ENCODE assay signal across 7 mouse cellular contexts in the genomic region with DNA sequence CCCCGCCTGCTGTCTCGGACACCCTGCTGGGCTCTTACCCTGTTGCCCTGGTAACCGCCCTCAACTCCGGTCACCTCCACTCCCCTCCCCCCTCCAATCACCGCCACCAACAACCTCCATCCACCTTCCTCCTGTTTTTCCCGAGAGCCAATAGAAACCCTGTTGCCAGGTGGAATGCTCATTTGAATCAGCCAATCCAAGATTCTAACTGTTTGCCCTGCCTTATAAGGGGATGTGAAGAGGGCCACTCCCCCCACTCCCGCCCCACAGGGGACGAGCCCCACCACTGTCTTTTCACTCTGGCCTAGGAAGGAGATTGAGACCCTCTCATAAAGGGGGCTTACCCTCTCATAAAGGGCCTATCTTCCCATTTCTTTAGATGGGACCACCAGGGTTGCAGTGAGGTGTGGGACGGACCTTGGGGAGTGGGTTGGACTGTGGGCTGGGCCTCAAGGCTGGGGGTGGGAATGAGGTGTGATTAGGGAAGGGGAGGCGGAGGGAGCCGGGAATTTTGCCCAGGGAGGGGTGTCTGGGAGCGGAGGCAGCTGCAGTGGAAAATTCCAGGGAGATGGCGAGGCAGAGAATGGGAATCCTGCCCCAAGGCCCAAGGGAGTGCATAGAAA. TPM values are rescaled to one million over a fixed set of nuclear protein-coding genes. Genes with fewer than 3 reads are reported as not detected.
DNase-seq lines count a peak whose midpoint lies in the region; ATAC-seq and TF ChIP-seq lines count a peak whose summit lies in the region.

TSS of gene Ptms (minus strand) at position 409 of the 623 bp plus-strand sequence.

- H3K27me3 ChIP-seq in embryonic facial prominence, embryonic 10.5 days (replicated peaks; ENCODE audit: low read depth, poor library complexity, severe bottlenecking): no peaks in the 10 kb centered on the region
- H3K27me3 ChIP-seq in intestine, postnatal 0 days (replicated peaks; ENCODE audit: control insufficient read depth, insufficient read depth, low read length): no peaks in the 10 kb centered on the region
- no peaks in the 10 kb centered on the region for H3K27me3 ChIP-seq in midbrain, embryonic 10.5 days (ENCODE audit: low read depth, poor library complexity, severe bottlenecking)

- peak within 1 kb of the TSS; percentile 86 for H3K4me2 ChIP-seq in intestine, postnatal 0 days (replicated peaks; ENCODE audit: low read depth)

- H3K27ac ChIP-seq in embryonic facial prominence, embryonic 10.5 days (replicated peaks): peak within 1 kb of the TSS; percentile 100
- peak within 1 kb of the TSS; percentile 74 for H3K27ac ChIP-seq in intestine, postnatal 0 days (ENCODE audit: low read depth, low read length)
- peak within 1 kb of the TSS; percentile 99 for H3K27ac ChIP-seq in midbrain, embryonic 10.5 days (replicated peaks)

- peak; percentile 97 for DNase-seq in adrenal gland, adult 8-10 months
- DNase-seq in embryonic facial prominence, embryonic 10.5 days (ENCODE audit: low spot score): peak; percentile 98
- peak; percentile 89 to 92 for DNase-seq in left cerebral cortex, postnatal 36 days (ENCODE audit: low spot score in 2 of 2)
- peak; percentile 98 for DNase-seq in midbrain, embryonic 10.5 days (ENCODE audit: low spot score)
- peak; percentile 90 for DNase-seq in right cerebral cortex, postnatal 4 days

- no peak for TF ChIP-seq CTCF in intestine, postnatal 0 days (IDR thresholded peaks at IDR 0.05; ENCODE audit: low read depth)

- peaks cover 11% of the 10 kb centered on the region for H3K36me3 ChIP-seq in embryonic facial prominence, embryonic 10.5 days (replicated peaks)
- 0 out of 2 replicates have a peak, but pooled peaks cover under 1% of the 10 kb centered on the region for H3K36me3 ChIP-seq in intestine, postnatal 0 days (ENCODE audit: control insufficient read depth, insufficient read depth)
- H3K36me3 ChIP-seq in midbrain, embryonic 10.5 days: peaks cover 6% of the 10 kb centered on the region

- no peaks in the 10 kb centered on the region for H3K9me3 ChIP-seq in embryonic facial prominence, embryonic 10.5 days
- no peaks in the 10 kb centered on the region for H3K9me3 ChIP-seq in intestine, postnatal 0 days (ENCODE audit: control insufficient read depth)
- H3K9me3 ChIP-seq in midbrain, embryonic 10.5 days (replicated peaks): no peaks in the 10 kb centered on the region

- ATAC-seq in granulocyte monocyte progenitor cell, adult 5-6 weeks (replicated peaks; ENCODE audit: poor library complexity, severe bottlenecking): peak; percentile 28
- ATAC-seq in intestine, postnatal 0 days: peak; percentile 48

- WGBS in embryonic facial prominence, embryonic 10.5 days: 0% methylated on average over 13 of the region's 13 CpGs
- WGBS in intestine, postnatal 0 days: 3% methylated on average over 13 of the region's 13 CpGs
- WGBS in midbrain, embryonic 10.5 days: under 1% methylated on average over 13 of the region's 13 CpGs

- H3K4me1 ChIP-seq in embryonic facial prominence, embryonic 10.5 days: peaks cover 65% of the 10 kb centered on the region
- peaks cover 10% of the 10 kb centered on the region for H3K4me1 ChIP-seq in intestine, postnatal 0 days (replicated peaks; ENCODE audit: control insufficient read depth, insufficient read depth, low read length)
- peaks cover 65% of the 10 kb centered on the region for H3K4me1 ChIP-seq in midbrain, embryonic 10.5 days

- no peak within 1 kb of the TSS for H3K9ac ChIP-seq in intestine, postnatal 0 days (ENCODE audit: low read depth, low read length)

- intact Hi-C loops in left cerebral cortex, postnatal 36 days (cut with DNase I): loop anchor here (5.0 kb wide), 2 partner anchors 87 to 167 kb away; partner anchors contain the start of gene Zfp384

- H3K4me3 ChIP-seq in embryonic facial prominence, embryonic 10.5 days: peak within 1 kb of the TSS; percentile 92
- peak within 1 kb of the TSS; percentile 25 for H3K4me3 ChIP-seq in intestine, postnatal 0 days (ENCODE audit: low read depth, low read length)
- peak within 1 kb of the TSS; percentile 90 for H3K4me3 ChIP-seq in midbrain, embryonic 10.5 days

RNA-seq across cellular contexts. Expression of gene Ptms, which starts in this region (rescaled TPM):
- 100 to 1,000 TPM; 741 to 843 (median 768) TPM for total RNA-seq in adrenal gland, adult 8-10 months (2022)
- polyA plus RNA-seq in embryonic facial prominence, embryonic 10.5 days (2016; fragmentation: Nextera tagmentation; extraction: Ambion mirVana): 203 and 213 TPM in 2 replicates
- total RNA-seq in granulocyte monocyte progenitor cell, adult 5-6 weeks (2014; fragmentation: Nextera tagmentation): 16.1 and 21.9 TPM in 2 replicates
- total RNA-seq in granulocyte monocyte progenitor cell, adult 5-6 weeks (2017): 18.5 and 33.0 TPM in 2 replicates
- polyA plus RNA-seq in intestine, postnatal 0 days (2015; fragmentation: Nextera tagmentation; extraction: Ambion mirVana): 167 and 169 TPM in 2 replicates
- total RNA-seq in left cerebral cortex, postnatal 36 days (2021): 1,000 to 10,000 TPM in 1 of 2 experiments, 100 to 1,000 TPM in 1; 913 to 1,047 TPM
- 261 and 296 TPM in 2 replicates for polyA plus RNA-seq in midbrain, embryonic 10.5 days (2016; fragmentation: Nextera tagmentation; extraction: Ambion mirVana)

Comparison
In these comparisons a context has a peak if more than half of its experiments do, and no peak if none do; other contexts are left out.
1. Peak in every context shown above with its lines: DNase-seq, ATAC-seq, H3K4me3 ChIP-seq and H3K27ac ChIP-seq.
2. RNA of gene Ptms (total RNA-seq): 913 to 1,047 TPM in left cerebral cortex, postnatal 36 days and 741 to 843 TPM in adrenal gland, adult 8-10 months; 16.1 to 33.0 TPM in granulocyte monocyte progenitor cell, adult 5-6 weeks; every median in the first group is over 10 times any median in the second.
3. H3K4me3 ChIP-seq: peak in every context shown above with its lines; median percentile 92 in embryonic facial prominence, embryonic 10.5 days; 90 in midbrain, embryonic 10.5 days; 25 in intestine, postnatal 0 days.